In genomic region chr12:46817211-46817803, GRCm38 (mm10) we compare ENCODE assay signal across 8 mouse cellular contexts. TPM values are rescaled to one million over a fixed set of nuclear protein-coding genes. Genes with fewer than 3 reads are reported as not detected.
DNase-seq lines count a peak whose midpoint lies in the region; ATAC-seq and TF ChIP-seq lines count a peak whose summit lies in the region.

No protein-coding gene starts in this region.

- no peaks in the 10 kb centered on the region for H3K27me3 ChIP-seq in forebrain, embryonic 14.5 days (replicated peaks; ENCODE audit: control insufficient read depth, insufficient read depth, low read length)
- peaks cover 38% of the 10 kb centered on the region for H3K27me3 ChIP-seq in limb, embryonic 13.5 days

- DNase-seq in lung, adult 2 months: no peak
- no peak for DNase-seq in lung, postnatal 4 days
- peak; percentile 63 for DNase-seq in forebrain, embryonic 14.5 days (ENCODE audit: low spot score)
- DNase-seq in skeletal muscle tissue, adult 2 months (ENCODE audit: low read depth, low spot score): peak; percentile 11
- DNase-seq in layer of hippocampus, postnatal 36 days: no peak
- no peak for DNase-seq in adrenal gland, postnatal 4 days (ENCODE audit: low spot score in 2 of 2)
- no peak for DNase-seq in thymus, postnatal 14 days

- no peaks in the 10 kb centered on the region for H3K36me3 ChIP-seq in forebrain, embryonic 14.5 days (ENCODE audit: control insufficient read depth, insufficient read depth, low read length)
- no peaks in the 10 kb centered on the region for H3K36me3 ChIP-seq in limb, embryonic 13.5 days

- 14% methylated on average over 14 of the region's 14 CpGs for WGBS in lung, adult 2 months
- WGBS in forebrain, embryonic 14.5 days: 1% methylated on average over 14 of the region's 14 CpGs
- 15% methylated on average over 14 of the region's 14 CpGs for WGBS in limb, embryonic 13.5 days

- peak overlapping the region; percentile 97 for H3K9ac ChIP-seq in forebrain, embryonic 14.5 days (ENCODE audit: low read length)
- no peak overlapping the region for H3K9ac ChIP-seq in limb, embryonic 13.5 days

- H3K4me1 ChIP-seq in lung, adult 2 months (ENCODE audit: control insufficient read depth, insufficient read depth, low read length): no peaks in the 10 kb centered on the region
- H3K4me1 ChIP-seq in forebrain, embryonic 14.5 days (ENCODE audit: control insufficient read depth, insufficient read depth, low read length): peaks cover 5% of the 10 kb centered on the region; the same call in 1 of the 2 replicates
- no peaks in the 10 kb centered on the region for H3K4me1 ChIP-seq in limb, embryonic 13.5 days

- H3K27ac ChIP-seq in forebrain, embryonic 14.5 days (ENCODE audit: low read depth, low read length): peak overlapping the region; percentile 98
- H3K27ac ChIP-seq in limb, embryonic 13.5 days: no peak overlapping the region

- H3K9me3 ChIP-seq in forebrain, embryonic 14.5 days (replicated peaks; ENCODE audit: control insufficient read depth, low read length): no peaks in the 10 kb centered on the region
- H3K9me3 ChIP-seq in limb, embryonic 13.5 days: no peaks in the 10 kb centered on the region

- TF ChIP-seq CTCF in lung, adult 2 months (IDR thresholded peaks at IDR 0.05; ENCODE audit: insufficient read depth, low read length): no peak

- H3K4me3 ChIP-seq in lung, adult 2 months (replicated peaks; ENCODE audit: extremely low read depth, low read depth, low read length): peak overlapping the region; percentile 42
- H3K4me3 ChIP-seq in forebrain, embryonic 14.5 days (ENCODE audit: low read depth, low read length): peak overlapping the region; percentile 82
- H3K4me3 ChIP-seq in limb, embryonic 13.5 days: peak overlapping the region; percentile 74

- no peak for ATAC-seq in forebrain, embryonic 14.5 days
- no peak for ATAC-seq in limb, embryonic 13.5 days (ENCODE audit: low FRiP score, low read depth)

- TF ChIP-seq POLR2A in lung, adult 2 months (IDR thresholded peaks at IDR 0.05; ENCODE audit: borderline replicate concordance, extremely low read depth, low read depth, low read length): no peak

- peak overlapping the region; percentile 72 for H3K4me2 ChIP-seq in forebrain, embryonic 14.5 days (ENCODE audit: low read length)
- H3K4me2 ChIP-seq in limb, embryonic 13.5 days (replicated peaks): peak overlapping the region; percentile 90

RNA-seq across cellular contexts. Expression of gene Nova1, which starts 1.4 kb away (rescaled TPM):
- polyA plus RNA-seq in lung, adult 2 months (2012; rRNA removed): 0.86 and 2.1 TPM in 2 replicates
- polyA plus RNA-seq in forebrain, embryonic 14.5 days (2014; fragmentation: Nextera tagmentation; extraction: Ambion mirVana): 29.1 and 30.1 TPM in 2 replicates
- 2.8 and 2.9 TPM in 2 replicates for polyA plus RNA-seq in limb, embryonic 13.5 days (2015; fragmentation: Nextera tagmentation; extraction: Ambion mirVana)
- 10 to 100 TPM; 24.5 to 26.9 TPM for total RNA-seq in layer of hippocampus, postnatal 36 days (2021)
- total RNA-seq in adrenal gland, postnatal 4 days (2021): 1 to 10 TPM; 7.8 to 8.4 TPM

Comparison
In these comparisons a context has a peak if more than half of its experiments do, and no peak if none do; other contexts are left out.
1. DNase-seq: peak in forebrain, embryonic 14.5 days (single experiment) and skeletal muscle tissue, adult 2 months (single experiment); none in lung, adult 2 months (single experiment), lung, postnatal 4 days (0 of 2), layer of hippocampus, postnatal 36 days (0 of 2), adrenal gland, postnatal 4 days (0 of 2) and thymus, postnatal 14 days (single experiment).
2. Peak in every context shown above with its lines, with median percentiles within 50 percentile points of each other: H3K4me3 ChIP-seq.